Mouse (Mus musculus) ovary, postnatal 14 days (tissue): Measurements from ENCODE around the gene Zcchc2.

Experiments used
- DNase-seq: peaks from one replicate; pipeline ENCODE4 v3.0.0; 2022; ENCODE audit warnings: low spot score

Zcchc2 gene

DNA sequence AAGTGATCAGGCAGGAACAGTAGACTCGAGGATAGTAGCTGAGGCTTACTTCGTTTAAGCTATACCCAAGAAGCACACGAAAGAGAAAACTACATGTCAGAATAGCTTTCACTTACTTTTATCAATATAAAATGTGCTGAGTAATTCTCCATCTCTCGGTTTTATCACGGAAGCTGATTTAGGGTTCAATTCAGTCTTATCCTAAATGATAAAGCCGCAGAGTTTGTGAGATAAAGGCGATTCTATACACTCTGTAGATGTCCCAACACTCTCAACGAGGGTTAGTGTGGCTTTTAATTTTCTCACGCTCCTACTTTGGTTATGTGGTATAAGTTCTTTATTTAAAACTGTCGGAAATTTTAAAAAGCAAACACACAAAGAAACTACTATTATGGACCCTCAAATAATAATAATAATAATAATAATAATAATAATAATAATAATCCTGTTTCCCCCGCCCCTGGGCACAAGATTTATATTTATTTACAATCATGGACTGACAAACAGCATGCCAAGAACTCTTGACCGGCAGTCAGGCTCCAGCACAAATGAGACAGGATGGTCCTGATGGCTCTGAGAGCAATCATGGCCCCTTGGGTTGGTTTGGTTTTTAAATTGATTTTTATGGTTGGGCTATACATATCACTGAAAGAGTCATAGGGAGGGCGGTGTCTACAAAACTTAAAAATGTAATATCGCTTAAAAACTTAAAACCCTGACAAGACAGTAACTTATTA is 1.1 kb upstream of the Zcchc2 start:
- DNase-seq: no peak

GRCm38 (mm10) chr1:105989640-105989984 is 594 bp upstream of the Zcchc2 start:
- no peak for DNase-seq

- DNase-seq: peak; percentile 43
These were observed 930 bp downstream of the Zcchc2 start for GRCm38 (mm10) chr1:105990911-105991761.

DNA sequence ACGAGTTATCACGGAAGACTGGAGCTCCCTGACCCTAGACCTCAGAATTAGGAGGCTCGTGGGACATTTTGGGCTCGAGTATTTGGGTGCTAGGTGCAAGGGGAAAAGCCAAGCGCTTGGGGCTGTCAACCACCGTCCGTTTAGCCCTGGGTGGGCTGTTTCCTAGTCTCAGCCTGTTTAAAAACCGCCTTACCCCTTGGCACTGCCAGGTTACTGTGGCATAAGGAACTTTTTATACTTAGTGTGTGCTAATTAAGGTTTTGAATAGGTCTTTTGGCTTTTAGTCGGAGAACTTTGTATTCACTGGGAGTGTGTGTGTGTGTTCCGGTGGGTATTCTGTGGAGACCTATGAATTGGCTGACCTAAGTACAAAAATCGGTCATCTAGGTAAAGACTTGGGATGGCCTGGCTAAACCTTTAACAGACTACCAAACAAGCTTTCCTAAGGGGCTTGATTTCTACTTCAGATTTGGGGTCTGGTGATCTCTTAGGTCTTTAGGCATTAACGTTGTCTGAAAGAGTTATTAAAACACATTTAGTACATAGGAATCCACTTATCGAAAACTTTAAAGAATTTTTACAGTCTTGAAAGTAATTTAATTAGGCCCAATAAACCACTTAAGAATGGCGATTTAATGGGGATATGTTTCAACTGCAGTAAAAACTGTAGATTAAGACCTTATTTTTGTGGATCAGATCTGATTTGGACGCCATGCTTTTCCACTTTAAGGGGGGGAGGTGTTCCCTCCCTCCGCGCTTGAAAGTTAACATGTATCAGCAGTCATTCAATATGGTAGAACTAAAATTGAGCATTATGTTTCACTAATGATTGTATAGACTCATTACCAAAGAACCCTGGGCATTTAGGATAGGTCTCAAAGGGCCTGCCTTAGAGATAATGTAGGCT is 2.0 kb downstream of the Zcchc2 start:
- DNase-seq: no peak

DNA sequence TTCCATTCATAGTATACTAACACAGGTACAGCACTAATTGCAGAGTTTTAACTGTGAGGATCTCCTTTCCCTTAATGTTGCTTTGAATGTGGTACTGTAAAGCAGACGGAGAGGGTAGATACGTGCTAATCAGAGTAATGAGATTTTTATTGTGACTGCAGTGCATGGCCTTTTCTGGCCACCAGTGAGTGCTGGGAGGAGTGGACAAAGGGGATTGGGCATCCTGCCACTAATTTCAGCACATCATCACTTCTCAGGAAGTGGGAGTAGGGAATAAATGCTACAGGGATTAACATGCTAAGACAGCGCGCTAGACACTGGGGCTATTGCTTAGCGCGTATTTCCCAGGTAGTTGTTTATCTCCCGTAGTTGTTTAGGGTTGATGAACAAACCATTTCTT is 3.0 kb downstream of the Zcchc2 start:
- DNase-seq: no peak

DNA sequence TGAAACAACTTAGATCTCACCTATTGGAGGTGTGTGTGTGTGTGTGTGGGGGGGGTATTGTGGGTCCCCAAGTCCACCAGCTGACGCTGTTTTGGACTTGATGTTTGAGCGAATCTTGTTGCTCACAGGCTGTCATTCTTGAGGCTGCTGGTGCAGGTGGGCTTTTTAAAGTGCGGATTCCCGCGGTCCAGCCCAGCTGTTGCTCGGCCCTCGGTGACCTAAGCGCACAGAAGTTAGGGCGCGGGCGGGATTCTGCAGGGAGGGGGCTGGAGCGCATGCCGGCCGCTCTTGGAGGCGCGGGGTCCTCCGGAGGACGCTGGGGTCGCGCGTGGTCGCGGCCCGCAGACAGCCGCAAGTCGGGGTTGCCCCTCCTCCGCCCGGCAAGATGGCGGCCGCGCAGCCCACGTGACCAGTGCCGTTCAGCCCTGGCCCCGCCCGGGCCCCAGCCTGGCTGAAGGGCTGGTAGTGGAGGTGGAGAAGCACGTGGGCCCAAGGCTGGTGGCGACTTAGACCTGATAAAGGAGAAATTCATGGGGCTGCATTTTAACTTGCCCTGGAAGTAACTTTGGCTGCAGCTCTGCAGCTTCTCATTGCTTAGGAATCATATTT is 3.5 kb downstream of the Zcchc2 start:
- DNase-seq: peak; percentile 68

DNA sequence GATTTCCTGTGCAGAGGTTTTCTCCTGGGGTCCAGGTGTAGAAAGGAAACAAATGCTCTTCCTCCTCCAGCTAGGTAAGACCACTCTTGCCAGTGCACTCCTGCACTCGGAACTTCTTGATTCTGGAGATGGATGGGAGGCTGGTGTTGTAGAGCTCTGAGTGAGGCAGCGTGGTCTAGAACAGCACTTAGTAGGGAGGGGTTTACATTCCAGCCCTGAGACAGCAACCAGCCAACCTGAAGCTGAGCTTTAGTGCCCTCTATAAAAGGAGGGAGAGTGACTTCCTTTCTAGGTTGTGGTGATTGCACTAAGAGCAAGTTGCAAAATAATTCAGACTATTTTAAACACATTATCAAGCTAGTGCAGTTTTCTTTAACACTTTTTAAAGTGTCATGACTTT is 5.8 kb downstream of the Zcchc2 start:
- DNase-seq: no peak

GRCm38 (mm10) chr1:105997282-105997681 is 7.1 kb downstream of the Zcchc2 start:
- no peak for DNase-seq

GRCm38 (mm10) chr1:105999802-106000201 is 9.6 kb downstream of the Zcchc2 start:
- DNase-seq: no peak

GRCm38 (mm10) chr1:106007581-106007980 is 17.4 kb downstream of the Zcchc2 start:
- no peak for DNase-seq

DNA sequence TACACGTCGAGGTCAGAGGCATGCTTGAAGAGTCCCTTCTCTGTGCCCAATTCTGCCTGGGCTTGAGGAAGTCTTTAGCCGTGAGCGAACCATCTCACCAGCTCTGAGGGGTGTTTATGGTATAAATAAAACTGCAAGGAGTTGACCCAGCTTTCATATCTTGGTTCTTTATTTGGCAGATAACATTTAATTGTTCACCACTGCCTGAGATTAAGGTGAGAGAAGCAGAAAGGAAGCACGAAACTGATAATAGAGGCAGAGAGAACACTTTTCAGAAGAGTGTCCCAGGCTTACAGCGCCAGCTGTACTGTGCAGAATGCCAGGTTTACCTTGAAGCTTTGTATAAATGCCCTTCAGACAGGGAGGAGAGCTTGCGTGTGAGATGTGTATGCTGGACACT is 20.9 kb downstream of the Zcchc2 start:
- DNase-seq: no peak

DNA sequence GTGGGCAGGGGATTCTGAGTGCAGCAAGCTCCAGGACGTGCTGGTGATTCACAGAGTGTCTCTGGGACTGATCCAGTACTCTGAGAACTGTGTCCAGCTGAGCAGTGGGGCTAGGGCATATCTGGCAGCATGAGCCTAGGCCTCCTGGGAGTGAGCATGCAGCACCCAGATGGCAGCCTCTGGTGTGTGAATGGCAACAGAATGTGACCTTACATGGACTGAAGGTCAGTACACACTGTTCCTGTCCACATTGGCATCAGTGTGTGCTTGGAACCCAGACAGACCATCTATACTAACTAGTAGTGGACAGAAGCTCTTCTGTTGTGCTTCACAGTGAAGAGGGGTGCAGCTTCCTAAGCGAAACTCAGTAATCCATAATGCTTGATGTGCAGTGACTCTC is 23.6 kb downstream of the Zcchc2 start:
- no peak for DNase-seq

GRCm38 (mm10) chr1:106016262-106016661 is 26.1 kb downstream of the Zcchc2 start:
- no peak for DNase-seq

DNA sequence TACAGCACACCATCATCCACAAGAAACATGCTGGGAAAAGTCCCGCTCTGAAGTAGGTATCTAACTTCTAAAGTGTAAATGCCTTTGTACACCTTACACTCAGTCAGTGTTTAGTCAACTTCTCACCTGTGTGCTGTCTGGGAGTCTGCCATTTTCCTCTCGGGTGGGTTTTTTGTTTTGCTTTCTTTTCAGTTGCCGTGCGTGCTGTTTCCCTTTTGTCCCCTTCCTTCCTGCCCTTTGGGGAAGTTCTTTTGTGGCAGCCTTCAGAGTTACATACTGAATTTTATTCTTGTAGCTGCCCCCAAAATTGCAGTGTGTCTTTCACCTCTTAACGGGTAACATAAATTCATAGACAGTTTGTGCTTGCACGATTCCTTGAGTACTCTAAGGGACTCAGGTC is 29.6 kb downstream of the Zcchc2 start:
- no peak for DNase-seq

- DNase-seq: no peak
These were observed 32.8 kb downstream of the Zcchc2 start for GRCm38 (mm10) chr1:106022998-106023397.

- no peak for DNase-seq
These were observed 34.0 kb downstream of the Zcchc2 start for GRCm38 (mm10) chr1:106024254-106024653.

DNA sequence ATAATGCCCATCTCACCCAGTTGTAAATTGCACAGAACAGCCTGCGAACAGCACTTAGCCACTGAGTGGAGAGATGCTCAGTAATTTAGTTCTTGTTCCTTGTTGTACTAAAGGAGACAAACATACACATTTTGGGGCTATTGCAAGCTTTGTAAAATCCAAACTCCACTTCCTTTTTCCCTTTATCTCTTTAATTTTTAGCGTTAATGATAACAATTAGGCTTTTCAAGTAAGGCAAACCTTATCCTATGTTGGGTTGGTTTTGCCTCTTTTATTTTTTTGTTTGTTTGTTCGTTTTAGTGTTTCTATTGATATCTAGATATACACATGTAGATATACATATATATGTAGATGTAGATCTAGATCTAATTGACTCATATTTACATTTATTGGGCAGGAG is 34.6 kb downstream of the Zcchc2 start:
- no peak for DNase-seq

DNA sequence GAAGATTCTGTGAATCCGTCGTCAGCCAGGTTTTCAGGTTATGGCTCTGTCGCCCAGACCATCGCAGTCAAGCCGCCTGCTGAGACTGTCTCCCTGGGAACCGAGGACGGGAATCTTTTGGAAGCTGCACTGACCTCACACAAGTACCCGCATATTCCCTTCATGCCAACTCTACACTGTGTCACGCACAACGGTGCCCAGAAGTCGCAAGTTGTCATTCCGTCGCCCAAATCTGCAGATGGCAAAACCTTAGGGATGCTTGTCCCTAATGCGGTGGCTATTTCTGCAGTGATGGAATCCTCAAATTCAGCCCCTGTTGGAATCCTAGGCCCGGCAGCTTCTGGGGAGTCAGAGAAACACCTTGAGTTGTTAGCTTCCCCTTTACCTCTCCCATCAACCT is 39.6 kb downstream of the Zcchc2 start:
- no peak for DNase-seq

DNA sequence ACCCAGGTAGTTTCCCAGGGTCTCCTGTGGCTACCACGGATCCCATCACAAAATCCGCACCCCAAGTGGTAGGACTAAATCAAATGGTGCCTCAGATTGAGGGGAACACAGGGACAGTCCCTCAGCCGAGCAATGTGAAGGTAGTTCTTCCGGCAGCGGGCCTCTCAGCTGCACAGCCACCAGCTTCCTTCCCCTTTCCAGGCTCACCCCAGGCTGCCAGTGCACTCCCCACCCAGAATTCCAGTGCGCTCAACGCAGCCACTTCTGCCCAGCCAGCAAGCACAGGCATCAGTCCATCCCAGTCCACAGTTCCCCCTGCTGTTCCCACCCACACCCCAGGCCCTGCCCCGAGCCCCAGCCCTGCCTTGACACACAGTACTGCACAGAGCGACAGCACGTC is 40.1 kb downstream of the Zcchc2 start:
- DNase-seq: no peak

DNA sequence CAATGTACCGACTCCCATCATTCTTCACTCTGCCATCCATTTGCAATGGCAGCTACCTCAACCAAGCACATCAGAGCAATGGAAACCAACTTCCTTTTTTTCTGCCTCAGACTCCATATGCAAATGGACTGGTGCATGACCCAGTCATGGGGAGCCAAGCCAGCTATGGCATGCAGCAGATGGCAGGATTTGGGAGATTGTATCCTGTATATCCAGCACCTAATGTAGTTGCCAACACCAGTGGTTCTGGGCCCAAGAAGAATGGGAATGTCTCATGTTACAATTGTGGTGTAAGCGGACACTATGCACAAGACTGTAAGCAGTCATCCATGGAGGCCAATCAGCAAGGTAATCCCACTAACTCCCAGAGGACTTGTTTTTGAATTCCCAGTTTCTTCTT is 40.7 kb downstream of the Zcchc2 start:
- DNase-seq: no peak

DNA sequence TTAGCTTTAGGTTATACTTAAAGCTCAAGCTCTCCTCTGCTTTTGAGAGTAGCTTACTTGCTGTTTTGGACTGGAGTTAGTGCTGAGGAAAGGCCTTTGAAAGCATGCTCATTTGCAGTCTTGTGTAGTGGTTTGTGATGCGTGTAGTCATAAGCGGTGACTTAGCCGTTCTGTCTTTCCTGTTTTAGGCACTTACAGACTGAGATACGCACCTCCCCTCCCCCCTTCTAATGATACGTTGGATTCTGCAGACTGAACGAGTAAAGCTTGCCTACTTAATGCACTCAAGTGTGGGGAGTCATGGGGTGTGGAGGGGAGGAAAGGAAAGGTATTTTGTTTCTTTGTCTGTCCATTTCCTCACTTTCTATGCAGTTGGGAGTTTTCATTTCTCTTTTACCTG is 41.7 kb downstream of the Zcchc2 start:
- DNase-seq: no peak

- DNase-seq: no peak
These were observed 44.6 kb downstream of the Zcchc2 start for GRCm38 (mm10) chr1:106034776-106035175.
